Mouse (Mus musculus) thymus, adult 2 months (tissue): Measurements from ENCODE around the gene Trim65. TPM values are rescaled to one million over a fixed set of nuclear protein-coding genes. Genes with fewer than 3 reads are reported as not detected.

ENCODE experiments used
- DNase-seq: peaks from one replicate; pipeline ENCODE4 v3.0.0; 2021
- H3K27ac ChIP-seq: fragments of 200-500 bp; 2 replicates; pipeline ENCODE4 v1.5.1; 2012; ENCODE audit warnings: low read length, control low read depth; ENCODE audit not compliant: control insufficient read depth, insufficient read depth
- H3K27me3 ChIP-seq: fragments of 200-500 bp; 2 replicates; pipeline ENCODE4 v1.6.1; 2012; ENCODE audit warnings: mild to moderate bottlenecking, low read length, moderate library complexity, mixed read lengths; ENCODE audit not compliant: control insufficient read depth, insufficient read depth
- H3K36me3 ChIP-seq: fragments of 200-500 bp; 2 replicates; pipeline ENCODE4 v1.6.1; 2012; ENCODE audit warnings: mild to moderate bottlenecking, low read length, moderate library complexity; ENCODE audit not compliant: control insufficient read depth, insufficient read depth
- H3K4me1 ChIP-seq: fragments of 200-500 bp; replicated peaks from 2 replicates; pipeline ENCODE4 v1.6.1; 2012; ENCODE audit warnings: low read length; ENCODE audit not compliant: control insufficient read depth, insufficient read depth
- H3K4me3 ChIP-seq: fragments of 200-500 bp; 2 replicates; pipeline ENCODE4 v1.5.1; 2012; ENCODE audit warnings: mild to moderate bottlenecking, low read length, control low read depth, moderate library complexity; ENCODE audit not compliant: control insufficient read depth, insufficient read depth
- CTCF ChIP-seq: fragments of 200-500 bp; IDR thresholded peaks from 2 replicates; pipeline ENCODE4 v1.5.1; 2012; ENCODE audit warnings: mild to moderate bottlenecking, control low read depth, low read length, moderate library complexity, borderline replicate concordance; ENCODE audit not compliant: control insufficient read depth, poor library complexity, insufficient read depth; ENCODE audit errors: extremely low read depth
- POLR2A ChIP-seq: fragments of 200-500 bp; IDR thresholded peaks from 2 replicates; pipeline ENCODE4 v1.6.1; 2012; ENCODE audit warnings: mild to moderate bottlenecking, low read length, control low read depth, moderate library complexity; ENCODE audit not compliant: control insufficient read depth, poor library complexity, insufficient read depth; ENCODE audit errors: extremely low read depth
- WGBS: fragments of 180-500 bp; shearing (Covaris S2); methylation state at CpG from one replicate; pipeline ENCODE4 v1.1.7; 2018; 5-methylcytosine and 5-hydroxymethylcytosine counted together
- polyA plus RNA-seq: library from polyadenylated mRNA; depleted of rRNA; stranded (reverse); fragments of >200 nt; gene quantifications from 2 replicates; pipeline ENCODE4 v1.2.3, GENCODE M21; 2012; rRNA removed

Trim65 gene
- polyA plus RNA-seq = 24.5 and 26.7 TPM in 2 replicates

- Histone ChIP-seq H3K27me3 (no peaks in the 10 kb centered on the region), H3K4me3 (peak within 1 kb of the TSS; percentile 66), H3K4me1 (peaks cover 28% of the 10 kb centered on the region), H3K36me3 (peaks cover 10% of the 10 kb centered on the region), H3K27ac (peak within 1 kb of the TSS; percentile 85)
- TF ChIP-seq POLR2A (no peak), CTCF (peak; percentile 93)
- under 1% methylated on average over 69 of the region's 69 CpGs for WGBS
- DNase-seq = peak; percentile 87
These were observed at the start of gene Trim65 for GRCm38 (mm10) chr11:116130488-116131205. TSS of gene Trim65 (minus strand) at chr11:116131128.

GRCm38 (mm10) chr11:116178411-116179121, 47.6 kb upstream of the Trim65 start:
- no peaks in the 10 kb centered on the region for H3K27me3 ChIP-seq
- peaks cover 40% of the 10 kb centered on the region for H3K36me3 ChIP-seq
- H3K27ac ChIP-seq = no peak overlapping the region
- H3K4me1 ChIP-seq = no peaks in the 10 kb centered on the region
- 96% methylated on average over 20 of the region's 20 CpGs for WGBS
- TF ChIP-seq POLR2A = no peak
- TF ChIP-seq CTCF = no peak
- no peak for DNase-seq
- H3K4me3 ChIP-seq = no peak overlapping the region

GRCm38 (mm10) chr11:116176010-116176409, 45.1 kb upstream of the Trim65 start:
- no peaks in the 10 kb centered on the region for H3K4me1 ChIP-seq
- TF ChIP-seq CTCF (no peak), POLR2A (no peak)
- H3K27ac ChIP-seq = no peak overlapping the region
- no peak for DNase-seq
- WGBS = 96% methylated on average over 7 of the region's 7 CpGs
- H3K36me3 ChIP-seq = peaks cover 51% of the 10 kb centered on the region
- H3K4me3 ChIP-seq = no peak overlapping the region
- no peaks in the 10 kb centered on the region for H3K27me3 ChIP-seq

- no peak overlapping the region for H3K27ac ChIP-seq
- H3K27me3 ChIP-seq = no peaks in the 10 kb centered on the region
- DNase-seq = no peak
- H3K4me1 ChIP-seq = no peaks in the 10 kb centered on the region
- WGBS = 98% methylated on average over 22 of the region's 22 CpGs
- H3K36me3 ChIP-seq = peaks cover 44% of the 10 kb centered on the region
- no peak overlapping the region for H3K4me3 ChIP-seq
- TF ChIP-seq CTCF (no peak), POLR2A (no peak)
These were observed 44.0 kb upstream of the Trim65 start for GRCm38 (mm10) chr11:116174775-116175448.

- Histone ChIP-seq H3K27me3 (no peaks in the 10 kb centered on the region), H3K4me1 (peaks cover 3% of the 10 kb centered on the region), H3K4me3 (no peak overlapping the region), H3K27ac (no peak overlapping the region), H3K36me3 (peaks cover 29% of the 10 kb centered on the region)
- DNase-seq = no peak
- 93% methylated on average over 2 of the region's 2 CpGs for WGBS
- TF ChIP-seq CTCF = no peak
- no peak for TF ChIP-seq POLR2A
These were observed 41.0 kb upstream of the Trim65 start for GRCm38 (mm10) chr11:116171959-116172358.

- 90% methylated on average over 5 of the region's 5 CpGs for WGBS
- no peak for DNase-seq
- TF ChIP-seq POLR2A (no peak), CTCF (no peak)
- no peak overlapping the region for H3K27ac ChIP-seq
- peaks cover 3% of the 10 kb centered on the region for H3K4me1 ChIP-seq
- no peak overlapping the region for H3K4me3 ChIP-seq
- H3K36me3 ChIP-seq = peaks cover 25% of the 10 kb centered on the region
- no peaks in the 10 kb centered on the region for H3K27me3 ChIP-seq
These were observed 39.3 kb upstream of the Trim65 start for GRCm38 (mm10) chr11:116170003-116170800.
